Mouse (Mus musculus) hindbrain, embryonic 13.5 days (tissue): ENCODE data around the gene 9930022D16Rik. TPM values are rescaled to one million over a fixed set of nuclear protein-coding genes. Genes with fewer than 3 reads are reported as not detected.

ENCODE experiments used
- ATAC-seq: fragments of 200-750 bp; cut with Nextera tagmentation; 2 replicates; pipeline ENCODE4 v1.8.0; 2017; ENCODE audit warnings: moderate TSS enrichment; ENCODE audit not compliant: low FRiP score
- H3K27ac ChIP-seq: fragments of 300-500 bp; sonication (generic); 2 replicates; pipeline ENCODE4 v1.5.1; 2015; ENCODE audit warnings: inconsistent platforms, mild to moderate bottlenecking, moderate library complexity
- H3K27me3 ChIP-seq: fragments of 300-500 bp; sonication (generic); 2 replicates; pipeline ENCODE4 v1.6.1; 2015; ENCODE audit warnings: mild to moderate bottlenecking, inconsistent platforms
- H3K36me3 ChIP-seq: fragments of 300-500 bp; sonication (generic); 2 replicates; pipeline ENCODE4 v1.6.1; 2015; ENCODE audit warnings: mild to moderate bottlenecking, inconsistent platforms
- H3K4me1 ChIP-seq: fragments of 300-500 bp; sonication (generic); replicated peaks from 2 replicates; pipeline ENCODE4 v1.6.1; 2015; ENCODE audit warnings: inconsistent platforms
- H3K4me2 ChIP-seq: fragments of 300-500 bp; sonication (generic); 2 replicates; pipeline ENCODE4 v1.6.1; 2015; ENCODE audit warnings: inconsistent platforms, mild to moderate bottlenecking, moderate library complexity
- H3K4me3 ChIP-seq: fragments of 300-500 bp; sonication (generic); 2 replicates; pipeline ENCODE4 v1.5.1; 2015; ENCODE audit warnings: mild to moderate bottlenecking, inconsistent platforms
- H3K9ac ChIP-seq: fragments of 300-500 bp; sonication (generic); 2 replicates; pipeline ENCODE4 v1.6.1; 2015; ENCODE audit warnings: mild to moderate bottlenecking, inconsistent platforms
- H3K9me3 ChIP-seq: fragments of 300-500 bp; sonication (generic); 2 replicates; pipeline ENCODE4 v1.6.1; 2016; ENCODE audit warnings: inconsistent platforms
- WGBS: fragments of 180-500 bp; shearing (Covaris S2); methylation state at CpG from one replicate; pipeline ENCODE4 v1.1.7; 2015; 5-methylcytosine and 5-hydroxymethylcytosine counted together
- polyA plus RNA-seq: library from polyadenylated mRNA; unstranded; fragments of >200 nt; fragmentation: Nextera tagmentation; extraction: Ambion mirVana; gene quantifications from 2 replicates; pipeline ENCODE4 v1.2.1, GENCODE M21; 2015

The 9930022D16Rik gene
- polyA plus RNA-seq, 1 experiment from 2014 or later: not detected

DNA sequence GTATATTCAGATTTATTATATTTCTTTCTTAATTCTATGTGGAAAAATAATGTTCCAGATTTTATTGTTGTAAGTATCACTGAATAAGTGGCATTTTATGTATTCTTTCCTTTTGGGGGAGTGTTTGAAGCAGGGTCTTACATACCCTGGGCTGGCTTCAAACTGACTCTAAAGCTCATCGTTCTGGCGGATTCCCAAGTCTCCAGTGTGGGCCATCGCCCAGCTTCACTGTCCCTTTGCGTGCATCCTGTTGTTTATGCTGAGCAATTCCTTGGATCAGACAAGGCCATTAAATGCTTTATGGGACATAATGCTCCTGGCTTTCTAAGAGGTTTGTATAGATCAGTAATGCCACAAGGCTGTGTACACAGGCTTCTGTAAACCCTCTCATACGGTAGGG, 24.7 kb upstream of the 9930022D16Rik start:
- Histone ChIP-seq H3K4me1 (0 out of 2 replicates have a peak, but pooled peaks cover 11% of the 10 kb centered on the region), H3K4me3 (no peak overlapping the region), H3K9ac (no peak overlapping the region), H3K27ac (no peak overlapping the region), H3K27me3 (no peaks in the 10 kb centered on the region), H3K9me3 (no peaks in the 10 kb centered on the region), H3K4me2 (no peak overlapping the region), H3K36me3 (peaks cover 10% of the 10 kb centered on the region)
- WGBS: 86% methylated on average over 5 of the region's 5 CpGs
- no peak for ATAC-seq

DNA sequence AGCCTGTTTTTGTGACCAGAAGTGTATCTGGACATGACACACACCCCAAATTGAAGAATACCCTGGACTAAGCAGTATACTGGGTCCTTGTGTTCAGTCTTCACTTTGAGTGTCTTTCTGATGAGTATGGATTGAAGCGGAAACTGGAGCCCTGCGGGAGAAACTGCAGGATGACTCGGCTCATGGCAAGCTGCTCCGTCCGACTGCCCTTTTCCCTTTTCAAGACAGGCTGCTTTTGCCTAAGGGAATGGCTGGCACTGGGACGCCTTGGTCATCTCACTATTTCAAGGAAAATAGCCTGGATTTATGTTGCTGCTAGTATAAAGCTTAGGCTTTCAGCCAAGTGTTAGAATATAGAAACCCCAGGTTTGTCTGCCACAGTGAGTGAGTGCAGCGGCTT, 22.5 kb upstream of the 9930022D16Rik start:
- no peaks in the 10 kb centered on the region for H3K9me3 ChIP-seq
- no peak overlapping the region for H3K4me2 ChIP-seq
- H3K27me3 ChIP-seq: no peaks in the 10 kb centered on the region
- H3K9ac ChIP-seq: no peak overlapping the region
- WGBS: 87% methylated on average over 7 of the region's 7 CpGs
- no peak for ATAC-seq
- H3K36me3 ChIP-seq: peaks cover 24% of the 10 kb centered on the region
- no peak overlapping the region for H3K4me3 ChIP-seq
- 0 out of 2 replicates have a peak, but pooled peaks cover 4% of the 10 kb centered on the region for H3K4me1 ChIP-seq
- H3K27ac ChIP-seq: no peak overlapping the region

DNA sequence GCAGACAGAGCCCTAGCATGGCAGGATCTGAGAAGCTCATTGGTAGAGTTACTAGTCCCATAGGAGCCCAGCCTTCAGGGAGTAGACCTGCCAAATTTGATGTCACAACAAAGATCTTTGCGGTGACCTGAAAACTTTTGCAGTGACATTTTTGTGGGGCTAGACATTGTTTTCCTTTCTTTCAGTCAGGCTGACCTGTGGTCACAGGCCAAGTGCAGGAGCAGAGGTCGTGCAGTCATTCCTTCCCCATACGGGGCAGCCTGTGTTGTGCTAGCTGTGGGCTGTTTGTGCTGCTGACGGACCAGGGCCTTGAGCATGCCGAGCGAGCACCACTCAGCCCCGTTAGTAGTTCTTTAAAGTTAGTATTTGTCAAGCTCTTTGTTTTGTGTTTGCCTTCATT, 22.0 kb upstream of the 9930022D16Rik start:
- Histone ChIP-seq H3K27me3 (no peaks in the 10 kb centered on the region), H3K4me1 (0 out of 2 replicates have a peak, but pooled peaks cover 4% of the 10 kb centered on the region), H3K4me3 (no peak overlapping the region), H3K4me2 (no peak overlapping the region), H3K9me3 (no peaks in the 10 kb centered on the region), H3K27ac (no peak overlapping the region), H3K9ac (no peak overlapping the region), H3K36me3 (peaks cover 30% of the 10 kb centered on the region)
- WGBS: 60% methylated on average over 7 of the region's 7 CpGs
- no peak for ATAC-seq

DNA sequence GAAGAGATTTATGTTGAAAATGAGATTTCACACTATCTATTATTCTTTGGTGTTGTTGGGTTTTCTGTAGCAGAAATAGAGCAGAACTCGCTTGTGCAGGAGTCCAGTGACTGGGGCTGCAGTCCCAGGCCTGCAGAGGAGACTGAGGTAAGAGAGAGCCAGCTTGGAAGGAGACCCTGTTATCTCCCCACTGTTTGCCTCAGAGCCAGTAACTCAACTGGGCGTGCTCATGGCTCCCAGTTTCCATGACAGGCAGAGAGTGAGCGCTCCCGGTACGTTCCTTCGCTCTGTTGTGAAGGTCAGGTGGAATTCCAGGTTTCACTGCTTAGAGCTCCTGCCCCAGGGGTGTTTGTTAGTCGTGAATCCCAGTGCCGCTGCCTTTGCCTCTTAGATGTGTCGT, 21.1 kb upstream of the 9930022D16Rik start:
- no peaks in the 10 kb centered on the region for H3K9me3 ChIP-seq
- no peak overlapping the region for H3K27ac ChIP-seq
- peaks cover 37% of the 10 kb centered on the region for H3K36me3 ChIP-seq
- H3K27me3 ChIP-seq: no peaks in the 10 kb centered on the region
- H3K4me3 ChIP-seq: no peak overlapping the region
- no peak overlapping the region for H3K9ac ChIP-seq
- 0 out of 2 replicates have a peak, but pooled peaks cover 4% of the 10 kb centered on the region for H3K4me1 ChIP-seq
- no peak for ATAC-seq
- H3K4me2 ChIP-seq: no peak overlapping the region
- 90% methylated on average over 9 of the region's 9 CpGs for WGBS

DNA sequence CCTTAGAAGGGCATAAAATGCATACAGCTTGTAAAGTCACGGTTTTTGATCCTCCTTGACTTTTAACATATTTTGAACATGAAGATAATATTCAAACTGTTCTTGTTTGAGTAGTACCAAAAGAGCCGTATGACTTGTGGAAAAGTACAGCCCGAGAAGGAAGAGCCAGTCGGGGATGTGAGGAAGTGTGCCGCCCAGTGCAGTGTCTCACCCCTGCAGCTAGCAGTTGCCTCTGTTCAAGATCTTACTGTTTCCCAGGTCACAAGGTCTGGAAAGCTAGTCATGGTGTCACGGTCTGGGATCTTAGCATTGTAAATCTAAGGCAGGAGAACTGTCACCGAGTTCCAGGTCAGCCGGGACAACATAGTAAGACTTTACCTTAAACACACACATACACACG, 19.0 kb upstream of the 9930022D16Rik start:
- Histone ChIP-seq H3K4me1 (0 out of 2 replicates have a peak, but pooled peaks cover 4% of the 10 kb centered on the region), H3K9ac (no peak overlapping the region), H3K9me3 (no peaks in the 10 kb centered on the region), H3K4me3 (no peak overlapping the region), H3K27me3 (no peaks in the 10 kb centered on the region), H3K36me3 (peaks cover 52% of the 10 kb centered on the region), H3K27ac (no peak overlapping the region), H3K4me2 (no peak overlapping the region)
- WGBS: 90% methylated on average over 9 of the region's 9 CpGs
- no peak for ATAC-seq

DNA sequence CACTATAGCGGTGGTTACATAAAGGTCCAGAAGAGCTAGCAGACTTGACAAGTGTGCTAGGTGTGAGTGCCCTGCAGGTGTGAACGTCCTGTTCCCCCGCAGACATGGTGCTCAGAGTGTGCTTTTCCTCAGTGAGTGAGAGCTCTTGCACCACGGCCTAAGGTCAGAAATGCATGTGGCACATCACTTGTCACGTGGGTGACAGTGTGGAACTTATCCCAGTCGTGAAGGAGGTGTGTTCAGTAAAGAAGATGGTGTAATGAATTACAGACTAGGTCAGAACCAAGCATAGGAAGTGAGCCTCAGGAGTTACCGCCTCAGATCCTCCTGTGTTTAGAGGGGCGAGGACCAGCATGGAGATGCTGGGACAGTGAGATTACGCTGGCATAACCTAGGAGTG, 18.4 kb upstream of the 9930022D16Rik start:
- no peak overlapping the region for H3K27ac ChIP-seq
- H3K4me2 ChIP-seq: no peak overlapping the region
- 93% methylated on average over 9 of the region's 9 CpGs for WGBS
- H3K27me3 ChIP-seq: no peaks in the 10 kb centered on the region
- no peak for ATAC-seq
- 0 out of 2 replicates have a peak, but pooled peaks cover 4% of the 10 kb centered on the region for H3K4me1 ChIP-seq
- H3K36me3 ChIP-seq: peaks cover 52% of the 10 kb centered on the region
- H3K4me3 ChIP-seq: no peak overlapping the region
- no peak overlapping the region for H3K9ac ChIP-seq
- no peaks in the 10 kb centered on the region for H3K9me3 ChIP-seq

DNA sequence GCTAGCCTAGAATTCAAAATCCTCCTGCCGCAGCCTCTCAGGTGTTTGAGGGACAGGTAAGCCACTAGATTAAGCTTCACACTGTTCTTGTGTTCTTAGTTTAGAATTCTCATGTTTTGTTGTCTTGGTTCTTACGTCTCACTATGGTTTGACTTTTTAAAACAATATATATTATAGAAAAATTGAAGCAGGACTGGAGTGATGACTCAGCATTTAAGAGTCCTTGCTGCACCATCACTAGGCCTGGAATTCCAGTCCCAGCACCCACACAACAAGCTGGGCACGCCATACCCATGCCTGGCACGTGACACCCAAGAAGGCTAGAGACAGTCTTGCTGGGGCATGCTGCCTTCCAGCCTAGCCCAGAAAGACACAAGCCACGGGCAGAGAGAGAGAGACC, 7.3 kb upstream of the 9930022D16Rik start:
- Histone ChIP-seq H3K27ac (no peak overlapping the region), H3K4me2 (no peak overlapping the region), H3K4me3 (no peak overlapping the region), H3K9ac (no peak overlapping the region), H3K36me3 (no peaks in the 10 kb centered on the region), H3K9me3 (no peaks in the 10 kb centered on the region), H3K4me1 (no peaks in the 10 kb centered on the region), H3K27me3 (no peaks in the 10 kb centered on the region)
- 91% methylated on average over 5 of the region's 5 CpGs for WGBS
- no peak for ATAC-seq

DNA sequence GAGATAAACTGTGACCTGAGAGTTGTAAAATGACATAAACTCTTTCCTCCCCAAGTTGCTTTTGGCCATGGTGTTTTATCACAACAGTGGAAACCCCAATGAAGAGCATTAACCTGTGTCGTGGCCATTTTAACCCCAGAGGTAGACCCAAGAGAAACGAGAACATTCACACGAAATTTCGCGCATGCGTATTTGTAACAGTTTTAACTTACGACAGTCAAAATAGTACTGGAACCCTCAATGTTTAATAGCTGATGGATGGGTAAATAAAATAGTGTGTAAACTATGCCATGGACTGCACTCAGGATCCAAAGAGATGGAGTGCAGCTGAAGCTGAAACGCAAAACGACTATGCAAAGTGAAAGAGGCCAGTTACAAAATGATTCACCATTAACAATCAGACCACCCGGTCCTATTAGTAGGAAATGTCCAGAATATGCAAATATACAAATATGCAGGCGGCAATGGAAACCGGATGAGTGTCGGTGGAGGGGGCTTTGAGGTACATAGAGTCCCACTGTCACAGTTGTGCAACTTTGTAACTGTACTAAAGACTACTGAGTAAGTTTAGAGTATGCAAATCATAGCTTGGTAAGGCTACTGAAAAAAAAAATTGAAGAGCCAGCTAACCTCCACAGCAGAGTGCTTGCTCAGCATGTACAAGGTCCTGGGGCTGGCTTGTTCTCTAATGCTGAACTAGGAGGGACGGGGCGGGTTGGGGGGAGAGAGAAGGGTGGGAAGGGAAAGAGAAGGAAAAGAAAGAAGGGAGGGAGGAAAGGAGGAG, 3.3 kb upstream of the 9930022D16Rik start:
- Histone ChIP-seq H3K9me3 (no peaks in the 10 kb centered on the region), H3K27me3 (no peaks in the 10 kb centered on the region), H3K9ac (no peak overlapping the region), H3K4me3 (no peak overlapping the region), H3K36me3 (no peaks in the 10 kb centered on the region), H3K4me2 (no peak overlapping the region), H3K4me1 (no peaks in the 10 kb centered on the region), H3K27ac (no peak overlapping the region)
- ATAC-seq: no peak
- WGBS: 92% methylated on average over 15 of the region's 15 CpGs

DNA sequence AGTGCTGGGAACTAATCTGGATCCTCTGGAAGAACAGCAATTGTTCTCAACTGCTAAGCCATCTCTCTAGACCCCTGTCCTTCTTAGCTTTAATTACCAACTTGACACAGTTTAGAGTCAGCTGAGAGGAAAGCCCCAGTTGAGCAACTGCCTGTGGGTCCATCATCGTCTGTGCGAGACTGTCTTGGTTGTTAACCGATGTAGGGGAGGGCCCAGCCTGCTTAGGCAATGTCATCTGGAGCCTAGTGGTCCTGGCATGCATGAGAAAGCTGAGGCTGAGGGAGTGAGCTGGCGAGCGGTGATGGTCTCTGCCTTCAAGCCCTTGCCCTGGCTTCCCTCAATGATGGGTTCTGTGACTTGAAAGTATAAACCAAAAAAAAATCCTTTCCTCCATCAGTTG, 1.1 kb downstream of the 9930022D16Rik start:
- WGBS: 91% methylated on average over 5 of the region's 5 CpGs
- Histone ChIP-seq H3K36me3 (no peaks in the 10 kb centered on the region), H3K27ac (no peak overlapping the region)

DNA sequence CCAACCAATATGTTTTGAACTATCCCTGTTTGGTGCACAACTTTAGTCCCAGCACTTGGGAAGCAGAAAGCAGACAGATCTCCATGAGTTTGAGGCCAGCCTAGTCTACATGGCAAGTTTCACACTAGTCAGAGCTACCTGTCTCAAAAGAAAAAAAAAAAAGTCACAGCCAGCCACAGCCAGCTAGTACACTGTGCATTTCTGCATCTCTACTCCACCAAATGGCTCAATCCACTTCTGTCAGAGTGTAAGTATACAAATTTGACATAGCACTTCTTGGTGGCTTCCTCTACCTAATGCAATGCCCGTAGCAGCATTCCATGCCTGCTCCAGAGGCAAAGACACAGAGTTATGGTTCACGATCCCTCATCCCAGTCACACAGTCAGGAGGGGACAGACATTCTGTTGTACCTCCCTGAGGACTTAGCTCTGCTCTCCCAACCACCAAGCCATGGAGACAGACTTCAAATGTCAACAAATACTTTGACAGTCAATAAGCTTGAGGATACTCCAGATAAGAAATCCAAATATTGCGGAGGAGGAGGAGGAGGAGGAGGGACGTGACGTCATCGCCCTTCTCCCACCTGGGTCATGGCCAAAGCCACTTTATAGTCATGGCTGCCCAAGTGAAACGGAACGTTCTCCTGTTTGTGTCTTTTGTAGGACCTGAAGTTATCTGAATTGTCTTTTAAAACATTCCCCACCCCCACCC, 3.1 kb downstream of the 9930022D16Rik start:
- no peak for ATAC-seq
- Histone ChIP-seq H3K9me3 (no peaks in the 10 kb centered on the region), H3K4me2 (no peak overlapping the region), H3K27me3 (no peaks in the 10 kb centered on the region), H3K9ac (no peak overlapping the region), H3K4me3 (no peak overlapping the region), H3K4me1 (no peaks in the 10 kb centered on the region), H3K36me3 (no peaks in the 10 kb centered on the region), H3K27ac (no peak overlapping the region)
- 89% methylated on average over 8 of the region's 8 CpGs for WGBS

More for the DNA sequence above, 1.1 kb downstream of the 9930022D16Rik start:
- H3K4me2 ChIP-seq: no peak overlapping the region
- H3K4me3 ChIP-seq: no peak overlapping the region
- no peak for ATAC-seq
- H3K9ac ChIP-seq: no peak overlapping the region
- H3K27me3 ChIP-seq: no peaks in the 10 kb centered on the region
- H3K9me3 ChIP-seq: no peaks in the 10 kb centered on the region
- no peaks in the 10 kb centered on the region for H3K4me1 ChIP-seq

DNA sequence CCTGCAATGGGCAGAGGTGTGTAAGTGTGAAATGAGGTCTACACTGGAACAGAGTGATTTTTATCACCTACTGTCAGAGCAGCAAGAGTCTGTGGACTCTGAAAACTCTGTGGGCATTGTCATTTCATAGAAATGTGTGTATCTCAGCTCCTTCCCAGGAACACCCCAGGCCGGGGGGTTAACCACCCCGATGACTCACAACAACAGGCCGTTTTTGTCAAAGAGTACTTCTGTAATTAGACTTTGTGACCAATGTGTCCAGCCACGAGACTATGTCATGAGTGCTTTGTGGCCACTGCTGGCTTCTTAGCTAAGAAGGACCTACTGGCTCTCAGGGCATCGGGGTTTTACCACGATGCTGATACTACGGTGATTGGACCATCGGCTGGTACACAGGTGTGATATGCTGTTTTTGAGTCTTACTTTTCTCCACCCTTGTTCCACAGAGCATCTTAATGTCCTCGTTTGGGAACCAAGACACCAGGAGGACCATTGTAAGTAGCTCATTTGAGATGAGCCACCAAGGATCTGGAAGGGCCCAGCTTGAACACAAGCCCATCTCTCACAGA, 3.8 kb downstream of the 9930022D16Rik start:
- no peaks in the 10 kb centered on the region for H3K9me3 ChIP-seq
- H3K4me2 ChIP-seq: no peak overlapping the region
- no peaks in the 10 kb centered on the region for H3K4me1 ChIP-seq
- no peak overlapping the region for H3K4me3 ChIP-seq
- 91% methylated on average over 9 of the region's 9 CpGs for WGBS
- H3K36me3 ChIP-seq: no peaks in the 10 kb centered on the region
- no peak overlapping the region for H3K9ac ChIP-seq
- ATAC-seq: no peak
- H3K27me3 ChIP-seq: no peaks in the 10 kb centered on the region
- no peak overlapping the region for H3K27ac ChIP-seq

DNA sequence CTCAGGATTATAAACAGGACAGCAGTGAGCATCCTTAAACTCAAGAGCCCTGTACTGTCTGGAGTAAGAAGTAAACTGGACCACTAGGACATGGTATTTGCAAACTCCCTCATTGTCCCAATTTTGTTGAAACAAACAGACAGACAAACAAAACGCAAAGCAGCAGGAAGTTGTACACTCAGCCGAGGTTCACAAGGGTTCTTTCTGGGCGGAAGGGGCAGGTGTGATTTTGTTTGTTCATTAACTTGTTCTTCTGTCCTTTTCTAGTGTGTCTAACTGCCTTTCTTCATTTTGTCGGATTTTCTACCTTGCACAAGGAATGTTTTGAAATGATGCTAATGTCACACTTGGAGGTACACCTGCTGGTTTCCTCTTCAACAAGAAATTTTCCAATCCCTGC, 5.7 kb downstream of the 9930022D16Rik start:
- no peaks in the 10 kb centered on the region for H3K27me3 ChIP-seq
- H3K9me3 ChIP-seq: no peaks in the 10 kb centered on the region
- 58% methylated on average over 4 of the region's 4 CpGs for WGBS
- H3K27ac ChIP-seq: no peak overlapping the region
- no peak overlapping the region for H3K4me3 ChIP-seq
- H3K4me2 ChIP-seq: no peak overlapping the region
- H3K4me1 ChIP-seq: no peaks in the 10 kb centered on the region
- H3K9ac ChIP-seq: no peak overlapping the region
- no peak for ATAC-seq
- H3K36me3 ChIP-seq: no peaks in the 10 kb centered on the region
